Mouse (Mus musculus) MEL (cell line): ENCODE measurements at regions not wholly inside any gene's neighbourhood (a gene's known extent, or its start where the extent isn't known, plus 50 kb on each side); places are given as distances from the start of the nearest gene placed in this dataset.

ENCODE experiments used
- DNase-seq: peaks from one replicate; pipeline ENCODE4 v3.0.0; 2011; ENCODE audit warnings: low read depth, low spot score
- H3K27ac ChIP-seq: 2 replicates; pipeline ENCODE4 v1.5.1; 2012; ENCODE audit warnings: low read depth, mild to moderate bottlenecking, control low read depth, low read length, moderate library complexity; ENCODE audit not compliant: control insufficient read depth
- H3K27me3 ChIP-seq, 2 experiments: fragments of 150-350 bp in 1 of 2; sonication (generic) in 1 of 2; 2 replicates each; pipeline ENCODE4 v1.6.1; 2012; ENCODE audit warnings: low read length in 2 of 2, mild to moderate bottlenecking in 2 of 2, improper control_type of control experiment in 1 of 2, moderate library complexity in 1 of 2; ENCODE audit not compliant: insufficient read depth in 2 of 2, control insufficient read depth in 1 of 2
- H3K36me3 ChIP-seq, 2 experiments: 2 replicates each; pipeline ENCODE4 v1.6.1; 2012 to 2014; ENCODE audit warnings: low read length in 2 of 2, improper control_type of control experiment in 1 of 2, inconsistent platforms in 1 of 2, mild to moderate bottlenecking in 1 of 2; ENCODE audit not compliant: insufficient read depth in 2 of 2, control insufficient read depth in 1 of 2
- H3K4me1 ChIP-seq, 2 experiments: fragments of 150-350 bp in 1 of 2; sonication (generic) in 1 of 2; 2 replicates each; pipeline ENCODE4 v1.6.1; 2012; ENCODE audit warnings: low read length in 2 of 2, improper control_type of control experiment in 1 of 2, mild to moderate bottlenecking in 1 of 2; ENCODE audit not compliant: insufficient read depth in 2 of 2, control insufficient read depth in 1 of 2
- H3K4me3 ChIP-seq, 2 experiments: fragments of 150-350 bp in 1 of 2; sonication (generic) in 1 of 2; 2 replicates each; pipeline ENCODE4 v1.5.1; 2012; ENCODE audit warnings: low read depth in 2 of 2, low read length in 2 of 2, mild to moderate bottlenecking in 2 of 2, moderate library complexity in 2 of 2, control low read depth in 1 of 2, improper control_type of control experiment in 1 of 2; ENCODE audit not compliant: control insufficient read depth in 1 of 2, insufficient read depth in 1 of 2
- H3K79me2 ChIP-seq: 2 replicates; pipeline ENCODE4 v1.6.1; 2012; ENCODE audit warnings: mild to moderate bottlenecking, low read length, moderate library complexity; ENCODE audit not compliant: control insufficient read depth, poor library complexity, insufficient read depth
- H3K9ac ChIP-seq: 2 replicates; pipeline ENCODE4 v1.6.1; 2012; ENCODE audit warnings: low read depth, mild to moderate bottlenecking, control low read depth, low read length, moderate library complexity; ENCODE audit not compliant: control insufficient read depth, poor library complexity, severe bottlenecking
- H3K9me3 ChIP-seq: fragments of 150-350 bp; sonication (generic); replicated peaks from 2 replicates; pipeline ENCODE4 v1.6.1; 2012; ENCODE audit warnings: mild to moderate bottlenecking, low read length, improper control_type of control experiment, moderate library complexity; ENCODE audit not compliant: insufficient read depth
- CHD1 ChIP-seq: IDR thresholded peaks from 2 replicates; pipeline ENCODE4 v1.6.1; 2012; ENCODE audit warnings: low read depth, mild to moderate bottlenecking, inconsistent platforms, low read length, improper control_type of control experiment
- CHD2 ChIP-seq: IDR thresholded peaks from 2 replicates; pipeline ENCODE4 v1.6.1; 2011; ENCODE audit warnings: low read length, improper control_type of control experiment
- CTCF ChIP-seq, 3 experiments: IDR thresholded peaks in 2 of 3; conservative IDR thresholded peaks in 1 of 3; 2 replicates each; pipeline ENCODE4 v1.5.1; 2011 to 2012; ENCODE audit warnings: low read length in 3 of 3, low read depth in 2 of 3, mild to moderate bottlenecking in 2 of 3, improper control_type of control experiment in 1 of 3, inconsistent platforms in 1 of 3, mixed read lengths in 1 of 3, moderate library complexity in 1 of 3; ENCODE audit not compliant: control insufficient read depth in 1 of 3, insufficient read depth in 1 of 3, poor library complexity in 1 of 3, severe bottlenecking in 1 of 3
- EP300 ChIP-seq, 2 experiments: IDR thresholded peaks; 2 replicates each; pipeline ENCODE4 v1.6.1; 2011; ENCODE audit warnings: improper control_type of control experiment in 2 of 2, low read length in 2 of 2, low read depth in 1 of 2, mild to moderate bottlenecking in 1 of 2
- GATA1 ChIP-seq: IDR thresholded peaks from 2 replicates; pipeline ENCODE4 v1.6.1; 2011; ENCODE audit warnings: low read depth, low read length, improper control_type of control experiment
- MAFK ChIP-seq: IDR thresholded peaks from 2 replicates; pipeline ENCODE4 v1.6.1; 2011; ENCODE audit warnings: low read depth, mild to moderate bottlenecking, low read length, improper control_type of control experiment, borderline replicate concordance
- MAX ChIP-seq: IDR thresholded peaks from 2 replicates; pipeline ENCODE4 v1.6.1; 2011; ENCODE audit warnings: low read length, improper control_type of control experiment
- MAZ ChIP-seq: IDR thresholded peaks from 2 replicates; pipeline ENCODE4 v1.6.1; 2012; ENCODE audit warnings: low read depth, mild to moderate bottlenecking, inconsistent platforms, low read length, improper control_type of control experiment
- MEF2A ChIP-seq: IDR thresholded peaks from 2 replicates; pipeline ENCODE4 v1.6.1; 2014; ENCODE audit warnings: low read depth, mild to moderate bottlenecking, inconsistent platforms, low read length, improper control_type of control experiment; ENCODE audit not compliant: poor library complexity, insufficient replicate concordance, severe bottlenecking; ENCODE audit errors: extremely low read depth
- MXI1 ChIP-seq: IDR thresholded peaks from 2 replicates; pipeline ENCODE4 v1.6.1; 2011; ENCODE audit warnings: mild to moderate bottlenecking, low read depth, low read length, improper control_type of control experiment
- MYC ChIP-seq: IDR thresholded peaks from 2 replicates; pipeline ENCODE4 v1.6.1; 2011; ENCODE audit warnings: low read depth, mild to moderate bottlenecking, low read length, improper control_type of control experiment, moderate library complexity
- NRF1 ChIP-seq: IDR thresholded peaks from 2 replicates; pipeline ENCODE4 v1.6.1; 2014; ENCODE audit warnings: low read depth, mild to moderate bottlenecking, inconsistent platforms, low read length, improper control_type of control experiment, moderate library complexity; ENCODE audit not compliant: poor library complexity, insufficient read depth, severe bottlenecking
- RCOR1 ChIP-seq: IDR thresholded peaks from 2 replicates; pipeline ENCODE4 v1.6.1; 2012; ENCODE audit warnings: low read depth, mild to moderate bottlenecking, inconsistent platforms, low read length, improper control_type of control experiment
- SIN3A ChIP-seq: IDR thresholded peaks from 2 replicates; pipeline ENCODE4 v1.6.1; 2012; ENCODE audit warnings: low read length, improper control_type of control experiment, inconsistent platforms
- TAL1 ChIP-seq: IDR thresholded peaks from 2 replicates; pipeline ENCODE4 v1.6.1; 2012; ENCODE audit warnings: mild to moderate bottlenecking, inconsistent platforms, low read length, moderate library complexity, mixed read lengths
- TBP ChIP-seq: IDR thresholded peaks from 2 replicates; pipeline ENCODE4 v1.8.0; 2011; ENCODE audit warnings: low read depth, low read length, improper control_type of control experiment
- USF1 ChIP-seq: IDR thresholded peaks from 2 replicates; pipeline ENCODE4 v1.6.1; 2014; ENCODE audit warnings: low read depth, mild to moderate bottlenecking, inconsistent platforms, low read length, improper control_type of control experiment, moderate library complexity
- USF2 ChIP-seq, 2 experiments: IDR thresholded peaks; 2 replicates each; pipeline ENCODE4 v1.6.1; 2011 to 2012; ENCODE audit warnings: improper control_type of control experiment in 2 of 2, low read length in 2 of 2, borderline replicate concordance in 1 of 2, inconsistent platforms in 1 of 2, low read depth in 1 of 2, mild to moderate bottlenecking in 1 of 2; ENCODE audit not compliant: insufficient read depth in 1 of 2
- ZC3H11A ChIP-seq: IDR thresholded peaks from 2 replicates; pipeline ENCODE4 v1.6.1; 2012; ENCODE audit warnings: low read depth, mild to moderate bottlenecking, inconsistent platforms, low read length, improper control_type of control experiment
- ZMIZ1 ChIP-seq: IDR thresholded peaks from 2 replicates; pipeline ENCODE4 v1.6.1; 2012; ENCODE audit warnings: low read depth, mild to moderate bottlenecking, inconsistent platforms, low read length, improper control_type of control experiment, moderate library complexity

DNA sequence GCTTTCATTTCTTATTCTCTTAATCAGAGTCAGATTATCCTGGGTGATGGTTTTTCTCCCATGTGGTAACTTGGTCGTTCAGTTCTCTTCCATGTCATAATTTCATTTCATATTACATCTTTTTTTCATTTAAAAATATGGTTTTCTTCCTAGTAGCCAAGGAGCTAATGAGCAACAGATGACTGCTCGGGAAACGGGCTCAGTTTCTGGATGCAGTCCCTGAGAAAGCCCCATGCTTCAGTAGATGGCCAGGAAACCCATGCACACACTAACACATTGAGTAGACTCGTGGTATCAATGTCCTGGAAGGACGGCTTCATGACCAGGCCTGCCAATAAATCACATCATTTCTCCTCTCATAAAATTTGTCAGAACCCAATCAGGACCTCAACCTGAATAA is 369.3 kb downstream of the Gpam start:
- no peaks in the 10 kb centered on the region for H3K9me3 ChIP-seq
- H3K27me3 ChIP-seq: peaks cover 0 to 2% of the 10 kb centered on the region in 2 experiments; a peak in 2 of 4 replicates
- no peaks in the 10 kb centered on the region for H3K36me3 ChIP-seq
- H3K79me2 ChIP-seq: no peaks in the 10 kb centered on the region
- no peaks in the 10 kb centered on the region for H3K4me1 ChIP-seq
- no peak overlapping the region for H3K9ac ChIP-seq
- TF ChIP-seq MAX (no peak), MAFK (no peak), CHD2 (no peak), TBP (no peak), USF2 (IDR thresholded peaks at IDR 0.05; ENCODE audit: borderline replicate concordance in 1 of 2, insufficient read depth in 1 of 2, low read depth in 1 of 2, low read length in 2 of 2) (no peak)
- no peak for DNase-seq
- H3K27ac ChIP-seq: no peak overlapping the region
- H3K4me3 ChIP-seq: no peak overlapping the region

DNA sequence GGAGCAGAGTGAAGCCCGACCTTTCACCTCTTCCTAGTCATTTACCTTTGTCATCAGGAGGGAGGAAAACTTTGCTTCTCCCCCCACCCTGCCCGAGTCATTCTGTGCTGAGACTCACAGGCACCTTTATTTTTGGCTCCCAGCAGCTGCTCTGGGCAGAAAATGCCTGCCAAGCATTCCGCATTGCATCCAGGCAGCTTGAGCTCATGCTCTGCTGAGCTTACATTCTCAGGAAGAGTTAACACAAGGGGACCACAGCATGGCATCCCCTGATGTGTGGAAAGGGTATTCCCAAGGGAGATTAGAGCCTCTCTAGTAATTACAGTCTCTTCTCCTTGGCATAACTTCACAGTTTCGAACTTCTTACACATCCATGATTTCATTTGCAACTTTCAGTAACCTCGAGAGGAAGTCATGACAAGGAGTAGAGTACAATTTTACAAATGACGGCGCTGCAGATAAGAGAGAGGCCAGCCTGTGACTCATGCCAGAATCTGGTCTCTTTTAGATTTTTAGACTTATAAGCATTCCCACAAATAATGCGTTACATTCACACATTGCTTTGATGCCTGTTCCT is 370.3 kb downstream of the Gpam start:
- no peak for DNase-seq
- no peaks in the 10 kb centered on the region for H3K36me3 ChIP-seq
- H3K27me3 ChIP-seq: peaks cover 0 to 2% of the 10 kb centered on the region in 2 experiments; a peak in 1 of 4 replicates
- H3K79me2 ChIP-seq: no peaks in the 10 kb centered on the region
- no peaks in the 10 kb centered on the region for H3K9me3 ChIP-seq
- no peak overlapping the region for H3K27ac ChIP-seq
- TF ChIP-seq MXI1: no peak
- no peak for TF ChIP-seq MAFK
- TF ChIP-seq ZC3H11A: no peak
- no peak for TF ChIP-seq CHD1
- no peak for TF ChIP-seq MAZ
- no peak for TF ChIP-seq GATA1
- TF ChIP-seq RCOR1: no peak
- TF ChIP-seq CTCF (IDR thresholded peaks at IDR 0.05 in 2 of 3, conservative IDR thresholded peaks at IDR 0.05 in 1 of 3; ENCODE audit: control insufficient read depth in 1 of 3, insufficient read depth in 1 of 3, low read depth in 2 of 3, low read length in 3 of 3, poor library complexity in 1 of 3, severe bottlenecking in 1 of 3): no peak
- no peak for TF ChIP-seq NRF1
- no peak for TF ChIP-seq TAL1
- TF ChIP-seq MEF2A: no peak
- no peak for TF ChIP-seq MYC
- TF ChIP-seq USF1: no peak
- no peak for TF ChIP-seq EP300 (IDR thresholded peaks at IDR 0.05; ENCODE audit: low read depth in 1 of 2, low read length in 2 of 2)
- TF ChIP-seq SIN3A: no peak
- no peak for TF ChIP-seq ZMIZ1
- H3K9ac ChIP-seq: no peak overlapping the region
- no peaks in the 10 kb centered on the region for H3K4me1 ChIP-seq
- H3K4me3 ChIP-seq: no peak overlapping the region
